In the genomic region with DNA sequence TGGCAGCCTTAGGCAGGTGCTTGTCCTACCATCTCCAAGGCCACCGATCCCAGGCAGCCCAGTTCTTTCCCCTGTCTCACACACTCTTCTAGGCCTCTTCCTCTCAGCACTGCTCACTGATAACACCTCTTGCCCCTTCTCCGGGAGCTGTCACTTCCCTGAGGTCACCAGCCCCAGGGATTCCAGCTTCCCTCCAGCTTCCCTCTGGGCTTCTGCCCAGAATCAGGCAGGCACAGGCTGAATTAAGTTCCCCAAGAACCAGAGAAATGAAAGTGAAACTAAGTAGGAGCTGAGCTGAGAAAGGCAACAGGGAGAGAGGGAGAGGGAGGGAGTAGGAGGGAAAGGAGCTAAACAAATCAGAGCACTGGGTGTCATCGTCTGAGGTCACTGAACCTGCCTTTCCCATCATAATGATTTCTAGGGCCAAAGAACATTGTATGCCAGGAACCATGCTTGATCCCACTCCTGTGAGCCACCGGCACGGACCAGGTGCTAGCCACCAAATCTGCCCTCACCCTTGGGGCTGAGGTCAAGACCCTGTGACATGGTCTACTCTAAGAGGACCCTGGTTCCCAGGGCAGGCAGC, we compare ENCODE assay signal across 7 mouse cellular contexts. TPM values are rescaled to one million over a fixed set of nuclear protein-coding genes. Genes with fewer than 3 reads are reported as not detected.
DNase-seq lines count a peak whose midpoint lies in the region; ATAC-seq and TF ChIP-seq lines count a peak whose summit lies in the region.

No protein-coding gene starts in this region.

- H3K27me3 ChIP-seq in hindbrain, embryonic 16.5 days (replicated peaks; ENCODE audit: control insufficient read depth, insufficient read depth, low read length), result no peaks in the 10 kb centered on the region
- no peaks in the 10 kb centered on the region for H3K27me3 ChIP-seq in lung, embryonic 16.5 days (ENCODE audit: control insufficient read depth, insufficient read depth, low read depth, low read length)

- H3K27ac ChIP-seq in gastrocnemius, adult 2 months, result peak overlapping the region; percentile 90
- peak overlapping the region; percentile 44 for H3K27ac ChIP-seq in hindbrain, embryonic 16.5 days (ENCODE audit: low read depth, low read length)
- H3K27ac ChIP-seq in lung, embryonic 16.5 days (ENCODE audit: low read length), result peak overlapping the region; percentile 67

- 35% methylated on average over 5 of the region's 5 CpGs for WGBS in hindbrain, embryonic 16.5 days
- 12% methylated on average over 5 of the region's 5 CpGs for WGBS in lung, embryonic 16.5 days

- intact Hi-C loops in gastrocnemius, adult 2 months (cut with DNase I), result no loop called here

- no peaks in the 10 kb centered on the region for H3K36me3 ChIP-seq in hindbrain, embryonic 16.5 days (ENCODE audit: control insufficient read depth, insufficient read depth, low read length)
- H3K36me3 ChIP-seq in lung, embryonic 16.5 days (ENCODE audit: control insufficient read depth, insufficient read depth, low read length), result no peaks in the 10 kb centered on the region

- H3K4me2 ChIP-seq in hindbrain, embryonic 16.5 days (ENCODE audit: low read length), result peak overlapping the region; percentile 8; the same call in 1 of the 2 replicates
- H3K4me2 ChIP-seq in lung, embryonic 16.5 days (ENCODE audit: low read depth, low read length), result peak overlapping the region; percentile 55

- peak; percentile 79 for ATAC-seq in activated CD4-positive, CD25-positive, alpha-beta regulatory T cell, adult 4 months
- peak; percentile 66 for ATAC-seq in hindbrain, embryonic 16.5 days
- peak; percentile 77 for ATAC-seq in lung, embryonic 16.5 days (ENCODE audit: low read depth)

- H3K9ac ChIP-seq in hindbrain, embryonic 16.5 days (ENCODE audit: low read depth, low read length), result 0 out of 2 replicates have a peak overlapping the region, but pooled peaks have one; percentile 14
- H3K9ac ChIP-seq in lung, embryonic 16.5 days (ENCODE audit: low read length), result peak overlapping the region; percentile 58

- no peaks in the 10 kb centered on the region for H3K4me1 ChIP-seq in hindbrain, embryonic 16.5 days (ENCODE audit: control insufficient read depth, insufficient read depth, low read depth, low read length)
- peaks cover 22% of the 10 kb centered on the region for H3K4me1 ChIP-seq in lung, embryonic 16.5 days (replicated peaks; ENCODE audit: control insufficient read depth, insufficient read depth, low read length)

- DNase-seq in cerebellum, postnatal 25 days, result peak; percentile 13 to 15
- DNase-seq in gastrocnemius, adult 2 months, result peak; percentile 54
- peak; percentile 6 to 19 for DNase-seq in layer of hippocampus, postnatal 25 days (ENCODE audit: extremely low spot score in 1 of 2, low spot score in 1 of 2)
- peak; percentile 49 for DNase-seq in ovary, postnatal 14 days (ENCODE audit: low spot score)

- peak overlapping the region; percentile 74 for H3K4me3 ChIP-seq in gastrocnemius, adult 2 months
- H3K4me3 ChIP-seq in hindbrain, embryonic 16.5 days (ENCODE audit: low read length), result no peak overlapping the region
- H3K4me3 ChIP-seq in lung, embryonic 16.5 days (ENCODE audit: low read length), result peak overlapping the region; percentile 33

- H3K9me3 ChIP-seq in hindbrain, embryonic 16.5 days (ENCODE audit: control insufficient read depth, low read length), result no peaks in the 10 kb centered on the region
- H3K9me3 ChIP-seq in lung, embryonic 16.5 days (ENCODE audit: control insufficient read depth, low read length), result no peaks in the 10 kb centered on the region

- no peak for TF ChIP-seq CTCF in gastrocnemius, adult 2 months (IDR thresholded peaks at IDR 0.05)

RNA-seq across cellular contexts. Expression of a gene that starts 20.4 kb away (rescaled TPM):
- 1 to 10 TPM; 1.4 to 1.9 TPM for polyA plus RNA-seq in activated CD4-positive, CD25-positive, alpha-beta regulatory T cell, adult 4 months (2017; shearing (Covaris generic))
- not detected for total RNA-seq in gastrocnemius, adult 2 months (2021)
- polyA plus RNA-seq in hindbrain, embryonic 16.5 days (2015; fragmentation: Nextera tagmentation; extraction: Ambion mirVana), result not detected in 2 replicates
- total RNA-seq in layer of hippocampus, postnatal 25 days (2021), result not detected
- not detected in 2 replicates for polyA plus RNA-seq in lung, embryonic 16.5 days (2015; fragmentation: Nextera tagmentation; extraction: Ambion mirVana)
